Mouse (Mus musculus) cerebellum, adult 8-10 months (tissue): Measurements from ENCODE around the gene Ednra.
A peak's percentile ranks its signal among the peaks of the same experiment; 100 is the strongest.

ENCODE experiments used
- DNase-seq: peaks from one replicate; pipeline ENCODE4 v3.0.0; 2022

Ednra gene

DNA sequence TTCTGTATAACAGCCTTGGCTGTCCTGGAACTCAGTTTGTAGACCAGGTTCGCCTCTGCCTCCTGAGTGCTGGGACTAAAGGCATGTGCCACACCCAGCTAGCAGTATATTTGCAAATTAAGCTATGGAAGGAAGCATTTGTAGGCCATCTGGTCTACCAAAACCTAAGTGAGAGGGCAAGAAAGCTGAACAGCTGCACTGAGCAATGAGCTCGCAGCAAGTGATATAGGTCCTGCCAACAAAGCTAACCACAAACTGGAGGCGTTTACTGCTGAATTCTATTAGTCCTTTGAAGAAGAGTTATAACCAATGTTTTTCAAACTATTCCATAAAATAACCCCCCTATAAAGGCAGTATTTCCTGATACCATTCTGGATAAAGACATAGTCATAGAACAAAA lies 86.7 kb downstream of the Ednra start:
- no peak for DNase-seq

GRCm38 (mm10) chr8:77634035-77634434 lies 90.2 kb downstream of the Ednra start:
- no peak for DNase-seq

DNA sequence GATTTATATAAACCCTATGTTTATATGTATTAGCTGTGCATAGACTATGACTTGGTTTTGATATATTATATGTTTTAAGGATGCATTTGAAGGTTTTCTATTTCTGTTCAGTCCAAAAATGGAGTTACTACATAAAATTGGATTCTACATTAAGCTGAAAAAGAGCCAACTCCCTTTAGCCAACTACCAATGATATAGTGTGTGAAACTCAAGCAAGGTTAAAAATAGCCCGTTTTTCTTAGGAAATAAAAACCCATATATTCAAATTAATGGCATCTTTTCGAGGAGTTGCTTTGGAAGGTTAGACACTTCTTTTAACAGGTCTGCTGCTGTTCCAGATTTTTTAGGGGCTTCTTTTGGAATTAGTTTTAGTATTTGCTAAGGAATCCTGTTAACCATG lies 91.1 kb downstream of the Ednra start:
- no peak for DNase-seq

GRCm38 (mm10) chr8:77630691-77631090 lies 93.6 kb downstream of the Ednra start:
- no peak for DNase-seq

GRCm38 (mm10) chr8:77629858-77630537 lies 94.3 kb downstream of the Ednra start:
- DNase-seq: peak; percentile 47

GRCm38 (mm10) chr8:77623677-77624209 lies 100.5 kb downstream of the Ednra start:
- DNase-seq: no peak

DNA sequence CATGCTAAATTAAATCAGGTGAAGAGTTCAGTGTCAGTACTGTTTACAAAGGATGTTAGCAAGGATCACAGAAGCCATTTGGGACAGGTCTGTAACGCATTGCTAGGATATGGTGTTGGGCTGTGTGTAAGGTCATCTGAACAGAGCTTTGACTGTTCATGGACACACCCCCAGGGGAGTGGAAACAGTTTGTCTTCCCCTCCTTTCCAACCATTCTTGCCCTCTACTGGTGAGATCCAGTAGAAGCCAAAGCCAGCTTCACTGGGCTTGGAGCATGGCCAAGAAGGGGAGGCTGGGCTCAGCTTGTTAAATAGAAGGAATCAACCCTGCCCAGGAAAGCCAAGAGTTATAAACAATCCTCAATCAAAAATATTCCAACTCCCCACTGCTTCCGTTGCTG lies 106.3 kb downstream of the Ednra start:
- no peak for DNase-seq
